Mouse (Mus musculus) kidney, postnatal 25 days (tissue): ENCODE measurements at regions not wholly inside any gene's neighbourhood (a gene's known extent, or its start where the extent isn't known, plus 50 kb on each side); places are given as distances from the start of the nearest gene placed in this dataset.

Experiments used
- DNase-seq, 2 experiments: peaks; one replicate each; pipeline ENCODE4 v3.0.0; 2021; ENCODE audit warnings: mixed read lengths in 2 of 2

GRCm38 (mm10) chr12:106764516-106764915 is 723.9 kb upstream of the 3110018I06Rik start:
- DNase-seq = no peak

GRCm38 (mm10) chr12:106773536-106773935 is 714.9 kb upstream of the 3110018I06Rik start:
- no peak for DNase-seq

GRCm38 (mm10) chr12:106796596-106796995 is 691.8 kb upstream of the 3110018I06Rik start:
- no peak for DNase-seq

- no peak for DNase-seq
These were observed 668.7 kb upstream of the 3110018I06Rik start for GRCm38 (mm10) chr12:106819736-106820135.

GRCm38 (mm10) chr12:106822311-106822710 is 666.1 kb upstream of the 3110018I06Rik start:
- DNase-seq = no peak

- DNase-seq = no peak
These were observed 659.9 kb upstream of the 3110018I06Rik start for GRCm38 (mm10) chr12:106828542-106828941.

- DNase-seq = no peak
These were observed 659.1 kb upstream of the 3110018I06Rik start for GRCm38 (mm10) chr12:106829323-106829722.

- no peak for DNase-seq
These were observed 653.2 kb upstream of the 3110018I06Rik start for GRCm38 (mm10) chr12:106835241-106835640.

- no peak for DNase-seq
These were observed 648.8 kb upstream of the 3110018I06Rik start for GRCm38 (mm10) chr12:106839618-106840017.

- no peak for DNase-seq
These were observed 648.2 kb upstream of the 3110018I06Rik start for GRCm38 (mm10) chr12:106840150-106840651.

- no peak for DNase-seq
These were observed 646.4 kb upstream of the 3110018I06Rik start for GRCm38 (mm10) chr12:106841996-106842395.

GRCm38 (mm10) chr12:106842396-106842795 is 646.0 kb upstream of the 3110018I06Rik start:
- DNase-seq = no peak

GRCm38 (mm10) chr12:106851666-106852065 is 636.8 kb upstream of the 3110018I06Rik start:
- no peak for DNase-seq

GRCm38 (mm10) chr12:106852736-106853135 is 635.7 kb upstream of the 3110018I06Rik start:
- DNase-seq = no peak

- DNase-seq = no peak
These were observed 634.7 kb upstream of the 3110018I06Rik start for GRCm38 (mm10) chr12:106853711-106854240.

- no peak for DNase-seq
These were observed 632.9 kb upstream of the 3110018I06Rik start for GRCm38 (mm10) chr12:106855520-106855919.

- no peak for DNase-seq
These were observed 626.8 kb upstream of the 3110018I06Rik start for GRCm38 (mm10) chr12:106861638-106862037.

GRCm38 (mm10) chr12:106864076-106864475 is 624.4 kb upstream of the 3110018I06Rik start:
- DNase-seq = no peak

- no peak for DNase-seq
These were observed 620.4 kb upstream of the 3110018I06Rik start for GRCm38 (mm10) chr12:106868036-106868435.

- no peak for DNase-seq
These were observed 617.0 kb upstream of the 3110018I06Rik start for GRCm38 (mm10) chr12:106871481-106871880.

- no peak for DNase-seq
These were observed 615.3 kb upstream of the 3110018I06Rik start for GRCm38 (mm10) chr12:106872966-106873730.

- DNase-seq = no peak
These were observed 598.1 kb upstream of the 3110018I06Rik start for GRCm38 (mm10) chr12:106890319-106890718.

- DNase-seq = no peak
These were observed 594.4 kb upstream of the 3110018I06Rik start for GRCm38 (mm10) chr12:106894061-106894460.

GRCm38 (mm10) chr12:106904202-106904601 is 584.2 kb upstream of the 3110018I06Rik start:
- DNase-seq = peak in 1 of 2 experiments; percentile 12
